Mouse (Mus musculus) layer of hippocampus, postnatal 36 days (tissue): ENCODE measurements around the gene Lsm12. TPM values are rescaled to one million over a fixed set of nuclear protein-coding genes. Genes with fewer than 3 reads are reported as not detected.

Source experiments
- DNase-seq, 2 experiments: peaks; one replicate each; pipeline ENCODE4 v3.0.0; 2022
- total RNA-seq, 2 experiments: library from RNA; stranded (reverse); gene quantifications; 2 replicates each; pipeline ENCODE4 v1.2.3; 2021

Gene Lsm12
- total RNA-seq, 2 experiments from 2014 or later: 59.4 to 60.8 TPM

GRCm38 (mm10) chr11:102216056-102216885 is 31.2 kb upstream of the Lsm12 start:
- DNase-seq: no peak

- no peak for DNase-seq
Observed at GRCm38 (mm10) chr11:102215511-102215910, 30.4 kb upstream of the Lsm12 start.

GRCm38 (mm10) chr11:102214430-102215156 is 29.5 kb upstream of the Lsm12 start:
- no peak for DNase-seq

- DNase-seq: no peak
Observed at GRCm38 (mm10) chr11:102211936-102212341, 26.8 kb upstream of the Lsm12 start.

- no peak for DNase-seq
Observed at GRCm38 (mm10) chr11:102211011-102211410, 25.9 kb upstream of the Lsm12 start.

- no peak for DNase-seq
Observed at GRCm38 (mm10) chr11:102210185-102210584, 25.1 kb upstream of the Lsm12 start.

GRCm38 (mm10) chr11:102209742-102210141 is 24.6 kb upstream of the Lsm12 start:
- no peak for DNase-seq

GRCm38 (mm10) chr11:102208846-102209245 is 23.8 kb upstream of the Lsm12 start:
- DNase-seq: no peak

GRCm38 (mm10) chr11:102207825-102208777 is 23.0 kb upstream of the Lsm12 start:
- DNase-seq: peak in 1 of 2 experiments; percentile 69

GRCm38 (mm10) chr11:102206481-102206880 is 21.4 kb upstream of the Lsm12 start:
- DNase-seq: no peak

- DNase-seq: no peak
Observed at GRCm38 (mm10) chr11:102201408-102201821, 16.3 kb upstream of the Lsm12 start.

GRCm38 (mm10) chr11:102199856-102200255 is 14.8 kb upstream of the Lsm12 start:
- no peak for DNase-seq

- DNase-seq: no peak
Observed at GRCm38 (mm10) chr11:102198245-102198644, 13.1 kb upstream of the Lsm12 start.

GRCm38 (mm10) chr11:102196018-102196797 is 11.1 kb upstream of the Lsm12 start:
- no peak for DNase-seq

GRCm38 (mm10) chr11:102193657-102194440 is 8.8 kb upstream of the Lsm12 start:
- no peak for DNase-seq

- DNase-seq: no peak
Observed at GRCm38 (mm10) chr11:102190848-102191247, 5.8 kb upstream of the Lsm12 start.

GRCm38 (mm10) chr11:102189461-102190436 is 4.7 kb upstream of the Lsm12 start, which contains the start of gene G6pc3:
Gene G6pc3 (plus strand): TSS chr11:102189620.
- peak; percentile 84 to 85 for DNase-seq

- no peak for DNase-seq
Observed at GRCm38 (mm10) chr11:102188980-102189379, 3.9 kb upstream of the Lsm12 start.

GRCm38 (mm10) chr11:102186235-102186634 is 1.1 kb upstream of the Lsm12 start:
- no peak for DNase-seq
